Mouse (Mus musculus) spleen, adult 10 weeks (tissue): ENCODE results near the gene Gng5. TPM values are rescaled to one million over a fixed set of nuclear protein-coding genes. Genes with fewer than 3 reads are reported as not detected.

ENCODE experiments used
- polyA plus RNA-seq: library from polyadenylated mRNA; stranded (reverse); fragments of 350-450 nt; fragmentation: Illumina TruSeq; extraction: RNeasy Lipid Tissue Mini Kit (QIAGEN cat#74804); gene quantifications from one replicate; pipeline ENCODE4 v1.2.3, GENCODE M21; 2015; ENCODE audit warnings: low replicate concordance; ENCODE audit not compliant: insufficient read depth

Gng5 gene
- 260 TPM for polyA plus RNA-seq

DNA sequence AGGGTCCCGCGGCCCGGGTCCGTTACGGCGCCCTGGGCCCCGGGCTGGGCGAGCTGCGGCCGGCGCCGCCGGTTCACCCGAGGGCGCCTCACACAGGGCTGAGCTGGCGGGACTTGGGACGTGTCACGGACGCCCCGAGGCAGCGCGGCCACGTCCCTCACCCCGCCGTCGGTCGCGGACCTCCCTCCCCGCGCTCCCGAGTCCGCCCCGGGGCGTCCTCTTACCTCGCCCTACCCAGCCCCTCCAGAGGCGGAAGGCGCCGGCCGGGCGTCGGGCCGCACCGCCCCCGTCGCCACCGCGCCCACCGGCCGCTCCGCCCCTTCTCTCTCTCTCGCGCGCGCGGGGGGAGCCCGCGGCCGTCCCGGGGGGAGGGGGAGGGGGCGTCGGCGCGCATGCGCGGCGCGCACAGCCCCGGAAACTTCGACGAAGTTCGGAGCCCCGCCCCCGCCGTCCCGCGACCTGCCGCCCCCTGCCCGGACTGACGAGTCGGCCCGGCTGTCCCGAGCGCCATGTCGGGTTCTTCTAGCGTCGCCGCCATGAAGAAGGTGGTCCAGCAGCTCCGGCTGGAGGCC lies at the start of gene Gng5, which contains the start of gene Spata1:
TSS of gene Gng5 (plus strand) at position 377 of the 572 bp plus-strand sequence.
TSS of gene Spata1 (minus strand) at position 323 of the 572 bp plus-strand sequence.

DNA sequence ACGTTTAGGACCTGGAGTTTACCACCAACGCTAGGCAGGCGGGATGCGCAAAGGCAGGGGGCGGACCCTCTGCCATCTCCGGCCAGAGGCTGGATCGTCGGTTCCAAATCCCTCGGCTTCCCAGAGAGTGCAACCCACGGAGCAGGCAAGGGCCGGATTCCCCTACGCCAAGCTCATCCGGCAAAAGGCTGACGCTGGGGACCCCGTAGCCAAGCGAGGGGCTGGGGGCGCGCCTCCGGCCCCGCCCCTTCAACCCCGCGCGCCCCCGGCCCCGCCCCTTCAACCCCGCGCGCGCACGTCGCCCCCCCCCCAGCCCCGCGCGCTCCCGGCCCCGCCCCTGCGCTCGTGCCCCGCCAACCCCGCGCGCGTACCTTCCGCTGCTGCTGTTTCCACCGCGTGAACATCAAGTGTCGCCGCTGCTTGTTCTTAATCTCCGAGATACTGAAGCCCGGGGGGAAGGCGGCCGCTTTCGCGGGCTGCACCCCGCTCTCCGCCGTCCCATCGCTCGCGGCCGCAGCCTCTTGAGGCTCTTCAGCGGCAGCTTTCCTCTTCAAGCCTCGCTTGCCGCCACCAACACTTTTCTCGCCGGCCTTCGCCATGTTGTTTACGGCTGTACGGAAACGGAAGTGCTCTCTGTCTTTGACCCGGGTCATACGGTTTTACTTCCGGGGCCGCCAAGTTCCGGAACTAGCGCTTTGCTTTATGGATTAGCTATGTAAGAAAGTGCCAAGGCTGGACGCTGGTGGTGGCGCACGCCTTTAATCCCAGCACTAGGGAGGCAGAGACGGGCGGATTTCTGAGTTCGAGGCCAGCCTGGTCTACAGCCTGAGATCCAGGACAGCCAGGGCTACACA lies 21.4 kb downstream of the Gng5 start, which contains the start of gene Rpf1:
TSS of gene Rpf1 (minus strand) at position 632 of the 854 bp plus-strand sequence.

Other genes starting within 250 kb of the Gng5 start
- gene Ssx2ip, start 95.2 kb upstream of the Gng5 start, polyA plus RNA-seq: 4.7 TPM
- 12.0 TPM for gene Ctbs, start 50.0 kb upstream of the Gng5 start, polyA plus RNA-seq
- 14.0 TPM for gene Spata1, start 54 bp upstream of the Gng5 start, polyA plus RNA-seq
- gene Rpf1, start 21.6 kb downstream of the Gng5 start, polyA plus RNA-seq: 71.6 TPM
- gene Uox, start 70.6 kb downstream of the Gng5 start, polyA plus RNA-seq: not detected
- gene Dnase2b, start 115.8 kb downstream of the Gng5 start, polyA plus RNA-seq: not detected
- gene 4930503B20Rik, start 151.5 kb downstream of the Gng5 start, polyA plus RNA-seq: 0.12 TPM
- gene Samd13, start 185.8 kb downstream of the Gng5 start, polyA plus RNA-seq: 0.51 TPM